18 mouse cellular contexts compared by ENCODE assay signal in the genomic region with DNA sequence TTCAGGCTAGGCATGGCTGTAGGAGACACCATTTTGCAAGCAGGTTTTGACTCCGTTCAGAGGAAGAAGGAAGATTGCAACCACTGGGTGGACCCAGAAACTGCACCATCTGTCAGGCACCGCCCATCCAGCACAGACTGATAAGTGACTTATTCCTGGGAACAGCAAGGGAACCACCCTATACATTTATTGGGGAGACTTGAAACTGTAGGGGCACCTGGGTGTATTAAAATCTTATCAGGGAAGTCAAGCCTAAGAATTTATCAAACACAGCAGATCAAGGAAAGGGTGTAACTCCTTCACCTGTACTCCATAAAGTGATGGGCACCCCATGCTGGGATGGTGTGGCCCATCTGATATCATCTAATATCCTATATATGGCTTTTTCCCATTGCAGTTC. TPM values are rescaled to one million over a fixed set of nuclear protein-coding genes. Genes with fewer than 3 reads are reported as not detected.
DNase-seq lines count a peak whose midpoint lies in the region; ATAC-seq lines count a peak whose summit lies in the region.
"Had no signal": no experiment of that assay in that cellular context is flagged by ENCODE, and none has a peak within 500 bp of the region (broad histone marks: within the 10 kb centered on the region; RNA-seq: fewer than 3 reads in every experiment).

No protein-coding gene starts in this region.

- H3K36me3 ChIP-seq in liver, embryonic 12.5 days = no peaks in the 10 kb centered on the region
- H3K36me3 ChIP-seq: kidney, embryonic 15.5 days had no signal

- peak overlapping the region; percentile 91 for H3K27ac ChIP-seq in liver, embryonic 12.5 days
- H3K27ac ChIP-seq: kidney, embryonic 15.5 days; layer of hippocampus, adult 2 months; left cerebral cortex, adult 2 months had no signal

- peaks cover 46% of the 10 kb centered on the region for H3K4me1 ChIP-seq in liver, embryonic 12.5 days
- H3K4me1 ChIP-seq: kidney, embryonic 15.5 days had no signal

- 35% methylated on average over 2 of the region's 2 CpGs for WGBS in liver, embryonic 12.5 days (ENCODE audit: insufficient replicate concordance)

- no peaks in the 10 kb centered on the region for H3K27me3 ChIP-seq in liver, embryonic 12.5 days (replicated peaks)
- H3K27me3 ChIP-seq: kidney, embryonic 15.5 days had no signal

- H3K4me3 ChIP-seq in liver, embryonic 12.5 days = no peak overlapping the region
- H3K4me3 ChIP-seq: kidney, embryonic 15.5 days; layer of hippocampus, adult 2 months; left cerebral cortex, adult 2 months had no signal

- H3K9me3 ChIP-seq in liver, embryonic 12.5 days (replicated peaks) = no peaks in the 10 kb centered on the region
- H3K9me3 ChIP-seq: kidney, embryonic 15.5 days had no signal

- H3K9ac ChIP-seq in liver, embryonic 12.5 days = no peak overlapping the region
- H3K9ac ChIP-seq: forebrain, postnatal 0 days; kidney, embryonic 15.5 days had no signal

- peak overlapping the region; percentile 46 for H3K4me2 ChIP-seq in liver, embryonic 12.5 days
- H3K4me2 ChIP-seq: kidney, embryonic 15.5 days; midbrain, embryonic 11.5 days had no signal

- peak; percentile 18; the same call in 1 of the 2 replicates for ATAC-seq in common myeloid progenitor, adult 5-6 weeks (replicated peaks; ENCODE audit: low read depth, poor library complexity, severe bottlenecking)
- ATAC-seq in liver, embryonic 12.5 days = peak; percentile 96
- ATAC-seq: forebrain, postnatal 0 days; Patski had no signal

- peak; percentile 46 for DNase-seq in MEL-GATA-1-ER (ENCODE audit: extremely low read depth, low read depth)
- peak; percentile 29 to 59 for DNase-seq in spleen, postnatal 36 days (ENCODE audit: low spot score in 2 of 2)
- no peak for DNase-seq in right cerebral cortex, adult 18-20 months
- no peak for DNase-seq in thymus, postnatal 25 days
- DNase-seq in T-cell, adult 2 months (ENCODE audit: low spot score) = no peak
- DNase-seq: cerebellum, adult 2 months; embryo, embryonic 11 days; forebrain, postnatal 0 days; gastrocnemius, postnatal 10 days; lung, postnatal 10 days; retina, postnatal 1 day had no signal

RNA-seq across cellular contexts. Expression of gene Xiap, which starts 40.0 kb away (rescaled TPM):
- 48.1 and 55.3 TPM in 2 replicates for total RNA-seq in common myeloid progenitor, adult 5-6 weeks (2017)
- 6.6 and 7.9 TPM in 2 replicates for polyA plus RNA-seq in liver, embryonic 12.5 days (2016; fragmentation: Nextera tagmentation; extraction: Ambion mirVana)

Comparison
In these comparisons a context has a peak if more than half of its experiments do, and no peak if none do; other contexts are left out.
1. DNase-seq: peak in MEL-GATA-1-ER (single experiment) and spleen, postnatal 36 days (2 of 2); none in right cerebral cortex, adult 18-20 months (single experiment), thymus, postnatal 25 days (single experiment) and T-cell, adult 2 months (single experiment).